Mouse (Mus musculus): ENCODE data around the gene Olfr94. TPM values are rescaled to one million over a fixed set of nuclear protein-coding genes. Genes with fewer than 3 reads are reported as not detected.
"Not testable (repeated sequence)": the region's sequence is repeated elsewhere in the genome, so short reads cannot be mapped to it uniquely, and the experiment has no call there.

Gene Olfr94
- not detected in 2 replicates for polyA plus RNA-seq (2015; fragmentation: Nextera tagmentation; extraction: Ambion mirVana)

DNA sequence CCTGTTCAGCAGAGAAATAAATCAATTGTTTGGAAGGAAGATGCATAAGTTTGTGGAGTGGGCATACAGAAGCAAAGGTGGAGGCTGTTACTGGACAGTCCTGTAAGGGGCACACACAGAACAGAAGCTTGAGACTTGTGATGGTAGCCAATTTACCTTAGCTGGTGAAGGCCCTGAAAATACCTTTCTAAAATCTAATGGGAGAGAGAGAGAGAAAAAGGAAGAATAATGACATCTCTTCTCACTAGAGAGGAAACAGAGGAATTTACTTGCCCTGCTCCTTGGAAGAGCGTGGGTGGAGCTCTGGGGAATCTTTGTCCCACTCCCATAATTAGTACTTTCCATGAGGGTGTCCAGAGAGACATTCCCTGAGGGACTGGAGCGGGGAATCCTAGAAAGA, at the start of gene Olfr94:
TSS of gene Olfr94 (minus strand) at position 101 of the 400 bp plus-strand sequence.
- H3K4me1 ChIP-seq (replicated peaks; ENCODE audit: control insufficient read depth, insufficient read depth, low read length), result 0 out of 2 replicates have a peak, but pooled peaks cover 2% of the 10 kb centered on the region
- H3K36me3 ChIP-seq (ENCODE audit: control insufficient read depth, insufficient read depth, low read length), result no peaks in the 10 kb centered on the region
- no peak within 1 kb of the TSS for H3K27ac ChIP-seq (ENCODE audit: low read length)
- no peak within 1 kb of the TSS for H3K9ac ChIP-seq (ENCODE audit: low read length)
- no peak for ATAC-seq (ENCODE audit: low read depth)
- H3K9me3 ChIP-seq (ENCODE audit: control insufficient read depth, low read length), result no peaks in the 10 kb centered on the region
- H3K4me2 ChIP-seq (ENCODE audit: low read depth, low read length), result no peak within 1 kb of the TSS
- H3K27me3 ChIP-seq (ENCODE audit: control insufficient read depth, insufficient read depth, low read depth, low read length), result peaks cover 26% of the 10 kb centered on the region
- 73% methylated on average over 2 of the region's 2 CpGs for WGBS
- no peak within 1 kb of the TSS for H3K4me3 ChIP-seq (ENCODE audit: low read length)

DNA sequence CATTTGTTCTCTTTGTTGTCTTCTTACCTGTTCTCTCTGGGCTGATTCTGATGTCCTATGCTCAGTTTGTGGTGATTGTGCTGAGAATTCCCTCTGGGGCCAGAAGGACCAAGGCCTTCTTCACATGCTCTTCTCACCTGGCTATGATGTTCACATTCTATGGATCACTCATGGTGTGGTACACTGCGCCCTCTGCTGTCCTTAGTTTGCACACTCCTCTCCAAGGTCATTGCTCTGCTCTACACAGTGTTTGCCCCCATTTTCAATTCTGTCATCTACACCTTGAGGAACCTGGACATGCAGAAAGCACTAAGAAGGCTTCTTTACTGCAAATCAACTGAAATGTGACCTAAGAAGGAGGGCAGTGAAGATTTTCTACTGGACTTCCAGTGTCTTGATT, 49.8 kb upstream of the Olfr94 start:
- WGBS, result 0% methylated on average over 1 of the region's 1 CpGs
- H3K9ac ChIP-seq (ENCODE audit: low read length), result no peak overlapping the region
- ATAC-seq (ENCODE audit: low read depth), result no peak
- no peaks in the 10 kb centered on the region for H3K9me3 ChIP-seq (ENCODE audit: control insufficient read depth, low read length)
- H3K36me3 ChIP-seq (ENCODE audit: control insufficient read depth, insufficient read depth, low read length), result no peaks in the 10 kb centered on the region
- no peak overlapping the region for H3K27ac ChIP-seq (ENCODE audit: low read length)
- no peaks in the 10 kb centered on the region for H3K4me1 ChIP-seq (replicated peaks; ENCODE audit: control insufficient read depth, insufficient read depth, low read length)
- no peaks in the 10 kb centered on the region for H3K27me3 ChIP-seq (ENCODE audit: control insufficient read depth, insufficient read depth, low read depth, low read length)
- no peak overlapping the region for H3K4me3 ChIP-seq (ENCODE audit: low read length)
- H3K4me2 ChIP-seq (ENCODE audit: low read depth, low read length), result no peak overlapping the region

DNA sequence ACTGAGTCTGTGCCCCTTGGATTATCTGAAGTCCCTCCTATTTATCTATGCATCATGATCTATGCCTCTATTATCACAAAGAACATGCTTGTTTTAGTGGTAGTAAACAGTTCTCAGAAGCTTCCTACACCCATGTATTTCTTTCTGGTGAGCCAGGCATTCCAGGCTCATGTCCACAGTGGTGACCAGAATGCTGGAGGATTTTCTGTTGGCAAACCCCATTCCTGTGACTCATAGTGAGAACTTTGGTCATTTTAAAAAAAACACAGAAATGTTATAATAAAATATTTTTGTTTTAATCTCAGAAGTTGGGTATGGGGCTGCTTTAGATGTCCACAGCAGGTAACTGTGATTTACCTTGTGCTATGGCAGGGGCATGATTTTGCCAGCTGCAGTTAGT, 48.7 kb upstream of the Olfr94 start:
- no peak for ATAC-seq (ENCODE audit: low read depth)
- Histone ChIP-seq H3K9me3 (ENCODE audit: control insufficient read depth, low read length) (no peaks in the 10 kb centered on the region), H3K4me2 (ENCODE audit: low read depth, low read length) (no peak overlapping the region), H3K4me1 (replicated peaks; ENCODE audit: control insufficient read depth, insufficient read depth, low read length) (no peaks in the 10 kb centered on the region), H3K27ac (ENCODE audit: low read length) (no peak overlapping the region), H3K9ac (ENCODE audit: low read length) (no peak overlapping the region), H3K27me3 (ENCODE audit: control insufficient read depth, insufficient read depth, low read depth, low read length) (no peaks in the 10 kb centered on the region), H3K36me3 (ENCODE audit: control insufficient read depth, insufficient read depth, low read length) (no peaks in the 10 kb centered on the region), H3K4me3 (ENCODE audit: low read length) (no peak overlapping the region)

DNA sequence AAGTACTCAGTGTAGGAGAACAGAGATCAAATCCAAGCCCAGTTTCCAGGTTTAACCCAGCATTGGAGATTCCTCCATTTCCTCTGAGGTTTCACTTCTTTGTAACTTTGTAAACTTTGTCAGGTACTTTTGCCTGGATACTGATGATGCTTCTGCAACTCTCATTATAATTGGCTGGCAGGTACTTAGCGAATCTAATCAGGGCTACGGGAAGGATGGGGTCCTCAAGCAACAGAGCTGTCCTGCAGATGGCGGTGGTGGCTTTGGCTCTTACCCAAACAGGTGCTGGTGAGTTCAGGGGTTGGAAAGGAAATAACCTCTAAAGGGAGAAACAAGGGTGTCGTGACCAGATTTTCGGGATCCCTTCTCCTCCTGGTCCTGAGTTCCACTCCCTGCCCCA, 45.9 kb upstream of the Olfr94 start:
- Histone ChIP-seq H3K27me3 (ENCODE audit: control insufficient read depth, insufficient read depth, low read depth, low read length) (no peaks in the 10 kb centered on the region), H3K4me1 (replicated peaks; ENCODE audit: control insufficient read depth, insufficient read depth, low read length) (no peaks in the 10 kb centered on the region), H3K4me3 (ENCODE audit: low read length) (no peak overlapping the region), H3K27ac (ENCODE audit: low read length) (no peak overlapping the region), H3K9me3 (ENCODE audit: control insufficient read depth, low read length) (no peaks in the 10 kb centered on the region), H3K9ac (ENCODE audit: low read length) (no peak overlapping the region), H3K4me2 (ENCODE audit: low read depth, low read length) (no peak overlapping the region), H3K36me3 (ENCODE audit: control insufficient read depth, insufficient read depth, low read length) (no peaks in the 10 kb centered on the region)
- no peak for ATAC-seq (ENCODE audit: low read depth)
- WGBS, result 21% methylated on average over 5 of the region's 5 CpGs

DNA sequence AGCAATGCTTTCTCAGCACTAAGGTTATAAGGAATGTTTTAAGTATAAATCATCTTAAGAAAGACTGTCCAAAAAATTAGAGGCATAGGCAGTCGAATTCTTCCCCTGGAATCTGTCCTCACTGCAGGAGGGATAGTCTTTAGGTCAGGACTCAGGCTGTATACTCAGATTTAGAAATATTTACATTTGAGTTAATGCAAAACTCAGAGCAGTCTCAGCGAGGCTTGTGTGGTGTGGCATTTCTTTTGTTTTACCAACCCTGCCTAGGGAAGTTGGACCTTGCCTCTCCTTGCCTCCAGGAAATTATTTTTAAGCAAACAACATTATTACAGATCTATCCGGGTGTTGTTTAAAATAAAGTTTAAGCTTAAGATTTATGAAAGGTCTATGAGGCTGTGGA, 41.4 kb upstream of the Olfr94 start:
- H3K9me3 ChIP-seq (ENCODE audit: control insufficient read depth, low read length), result no peaks in the 10 kb centered on the region
- H3K27ac ChIP-seq (ENCODE audit: low read length), result no peak overlapping the region
- H3K4me2 ChIP-seq (ENCODE audit: low read depth, low read length), result no peak overlapping the region
- H3K27me3 ChIP-seq (ENCODE audit: control insufficient read depth, insufficient read depth, low read depth, low read length), result no peaks in the 10 kb centered on the region
- ATAC-seq (ENCODE audit: low read depth), result no peak
- no peak overlapping the region for H3K4me3 ChIP-seq (ENCODE audit: low read length)
- WGBS, result 21% methylated on average over 3 of the region's 3 CpGs
- no peaks in the 10 kb centered on the region for H3K4me1 ChIP-seq (replicated peaks; ENCODE audit: control insufficient read depth, insufficient read depth, low read length)
- no peak overlapping the region for H3K9ac ChIP-seq (ENCODE audit: low read length)
- no peaks in the 10 kb centered on the region for H3K36me3 ChIP-seq (ENCODE audit: control insufficient read depth, insufficient read depth, low read length)

DNA sequence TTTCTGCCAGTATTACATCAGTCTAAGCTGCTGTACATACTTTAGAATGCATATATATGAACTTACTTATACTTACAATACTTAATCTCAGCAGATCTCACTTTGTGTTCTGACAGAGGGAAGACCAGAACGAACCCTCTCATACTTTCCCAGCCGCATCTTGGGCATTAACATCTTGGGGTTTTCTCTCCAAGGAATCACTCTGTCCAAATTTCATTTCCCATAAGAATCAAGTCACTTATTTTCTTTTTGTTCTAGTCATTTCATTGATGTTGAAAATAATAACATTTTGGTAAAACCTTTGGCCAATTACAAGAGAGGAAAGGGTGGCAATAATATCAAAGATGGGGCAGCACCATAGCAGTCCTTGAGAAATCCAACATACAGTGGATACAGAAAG, 36.4 kb upstream of the Olfr94 start, which contains the start of gene Olfr97:
TSS of gene Olfr97 (minus strand) at position 101 of the 400 bp plus-strand sequence.
- H3K4me3 ChIP-seq (ENCODE audit: low read length); H3K36me3 ChIP-seq (ENCODE audit: control insufficient read depth, insufficient read depth, low read length); H3K9ac ChIP-seq (ENCODE audit: low read length); H3K27ac ChIP-seq (ENCODE audit: low read length); H3K27me3 ChIP-seq (ENCODE audit: control insufficient read depth, insufficient read depth, low read depth, low read length); H3K9me3 ChIP-seq (ENCODE audit: control insufficient read depth, low read length); H3K4me1 ChIP-seq (replicated peaks; ENCODE audit: control insufficient read depth, insufficient read depth, low read length); ATAC-seq (ENCODE audit: low read depth); H3K4me2 ChIP-seq (ENCODE audit: low read depth, low read length): not testable (repeated sequence)
- 77% methylated on average over 2 of the region's 2 CpGs for WGBS

DNA sequence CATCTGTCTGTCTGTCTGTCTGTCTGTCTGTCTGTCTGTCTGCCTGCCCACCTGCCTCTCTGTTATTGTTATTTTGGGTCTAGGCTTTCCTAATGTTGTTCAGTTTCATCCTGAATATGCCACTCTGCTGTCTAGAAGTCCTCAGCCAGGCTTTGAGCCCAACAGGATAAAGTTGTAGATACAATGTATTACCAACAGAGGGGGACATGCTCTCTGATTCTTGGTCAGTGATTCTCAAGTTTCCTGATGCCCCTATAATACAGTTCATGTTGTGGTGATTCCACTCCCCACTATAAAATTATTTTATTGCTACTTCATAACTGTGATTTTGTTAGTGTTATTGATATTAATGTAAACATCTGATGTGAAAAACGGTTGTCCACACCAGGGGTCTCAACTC, 21.1 kb upstream of the Olfr94 start:
- H3K4me2 ChIP-seq (ENCODE audit: low read depth, low read length), result no peak overlapping the region
- H3K4me3 ChIP-seq (ENCODE audit: low read length), result no peak overlapping the region
- H3K27ac ChIP-seq (ENCODE audit: low read length), result no peak overlapping the region
- no peaks in the 10 kb centered on the region for H3K9me3 ChIP-seq (ENCODE audit: control insufficient read depth, low read length)
- H3K4me1 ChIP-seq (replicated peaks; ENCODE audit: control insufficient read depth, insufficient read depth, low read length), result no peaks in the 10 kb centered on the region
- H3K9ac ChIP-seq (ENCODE audit: low read length), result no peak overlapping the region
- ATAC-seq (ENCODE audit: low read depth), result no peak
- no peaks in the 10 kb centered on the region for H3K27me3 ChIP-seq (ENCODE audit: control insufficient read depth, insufficient read depth, low read depth, low read length)
- WGBS, result 16% methylated on average over 1 of the region's 1 CpGs
- no peaks in the 10 kb centered on the region for H3K36me3 ChIP-seq (ENCODE audit: control insufficient read depth, insufficient read depth, low read length)

DNA sequence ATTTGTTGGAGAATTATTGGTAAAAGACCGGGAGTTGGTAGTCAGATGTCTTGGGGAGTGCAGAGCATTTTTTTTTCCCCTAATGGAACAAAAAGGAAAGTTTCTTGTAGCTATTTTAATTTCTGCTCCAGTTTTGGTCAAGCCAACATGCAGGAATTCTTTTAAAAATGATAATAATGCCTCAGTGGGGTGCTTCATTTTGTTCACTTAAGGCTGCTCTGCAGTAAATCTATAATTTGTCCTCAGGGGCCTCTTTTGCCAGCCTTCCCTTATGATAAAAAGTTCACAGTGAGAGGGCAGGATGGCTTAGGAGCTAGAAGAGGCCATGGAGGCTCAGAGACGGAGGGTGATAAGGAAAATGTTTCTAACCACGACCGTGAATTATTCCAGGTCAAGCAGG, 19.1 kb upstream of the Olfr94 start, which contains the start of gene Olfr96:
TSS of gene Olfr96 (plus strand) at position 301 of the 400 bp plus-strand sequence.
- 45% methylated on average over 4 of the region's 4 CpGs for WGBS
- H3K9me3 ChIP-seq (ENCODE audit: control insufficient read depth, low read length), result no peaks in the 10 kb centered on the region
- H3K4me3 ChIP-seq (ENCODE audit: low read length), result no peak within 1 kb of the TSS
- H3K27ac ChIP-seq (ENCODE audit: low read length), result no peak within 1 kb of the TSS
- H3K9ac ChIP-seq (ENCODE audit: low read length), result no peak within 1 kb of the TSS
- no peaks in the 10 kb centered on the region for H3K27me3 ChIP-seq (ENCODE audit: control insufficient read depth, insufficient read depth, low read depth, low read length)
- no peaks in the 10 kb centered on the region for H3K4me1 ChIP-seq (replicated peaks; ENCODE audit: control insufficient read depth, insufficient read depth, low read length)
- H3K4me2 ChIP-seq (ENCODE audit: low read depth, low read length), result no peak within 1 kb of the TSS
- H3K36me3 ChIP-seq (ENCODE audit: control insufficient read depth, insufficient read depth, low read length), result no peaks in the 10 kb centered on the region
- ATAC-seq (ENCODE audit: low read depth), result no peak

DNA sequence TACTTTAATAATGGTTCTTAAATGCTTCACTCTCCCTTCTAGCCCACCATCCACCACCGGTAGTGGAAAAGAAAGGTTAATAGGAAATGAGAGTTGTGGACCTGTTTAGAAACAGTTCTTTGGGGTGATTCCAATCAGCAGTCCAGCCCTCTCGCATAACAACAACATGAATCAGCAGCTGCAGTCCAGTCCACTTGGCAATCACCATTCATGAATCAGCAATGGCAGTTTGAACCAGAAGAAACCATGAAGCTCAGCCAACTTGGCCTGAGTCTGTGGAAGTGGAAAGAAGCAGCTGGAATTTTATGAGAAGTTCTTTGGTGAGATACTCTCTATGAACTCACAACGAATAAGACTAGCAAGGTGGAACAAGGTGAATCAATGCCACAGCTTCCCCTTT, 17.7 kb upstream of the Olfr94 start:
- Histone ChIP-seq H3K9me3 (ENCODE audit: control insufficient read depth, low read length) (no peaks in the 10 kb centered on the region), H3K9ac (ENCODE audit: low read length) (no peak overlapping the region), H3K4me1 (replicated peaks; ENCODE audit: control insufficient read depth, insufficient read depth, low read length) (no peaks in the 10 kb centered on the region), H3K27ac (ENCODE audit: low read length) (no peak overlapping the region), H3K4me2 (ENCODE audit: low read depth, low read length) (no peak overlapping the region), H3K27me3 (ENCODE audit: control insufficient read depth, insufficient read depth, low read depth, low read length) (no peaks in the 10 kb centered on the region), H3K36me3 (ENCODE audit: control insufficient read depth, insufficient read depth, low read length) (no peaks in the 10 kb centered on the region), H3K4me3 (ENCODE audit: low read length) (no peak overlapping the region)
- no peak for ATAC-seq (ENCODE audit: low read depth)
- 72% methylated on average over 3 of the region's 3 CpGs for WGBS

DNA sequence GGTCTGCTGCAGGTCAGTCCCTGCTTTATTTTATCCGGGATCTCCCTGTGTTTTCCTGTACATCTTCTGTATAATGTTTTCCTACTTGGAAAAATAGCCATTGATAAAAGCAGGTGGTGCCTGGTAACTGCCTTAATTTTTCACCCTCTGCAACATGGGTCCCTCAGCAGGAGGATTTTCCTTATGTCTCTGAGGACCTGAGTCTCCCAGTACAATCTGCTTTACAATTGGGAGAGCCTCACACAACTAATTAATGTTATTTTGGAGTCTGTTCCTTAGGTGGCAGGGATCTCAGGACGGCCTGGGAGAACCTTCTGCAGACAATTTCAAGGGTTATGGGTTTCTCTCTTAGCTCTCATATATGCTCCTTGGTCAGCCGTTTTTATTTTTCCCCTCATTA, 12.2 kb upstream of the Olfr94 start, which contains the start of gene Olfr95:
TSS of gene Olfr95 (minus strand) at position 101 of the 400 bp plus-strand sequence.
- peaks cover 14% of the 10 kb centered on the region for H3K27me3 ChIP-seq (ENCODE audit: control insufficient read depth, insufficient read depth, low read depth, low read length)
- no peaks in the 10 kb centered on the region for H3K36me3 ChIP-seq (ENCODE audit: control insufficient read depth, insufficient read depth, low read length)
- no peaks in the 10 kb centered on the region for H3K4me1 ChIP-seq (replicated peaks; ENCODE audit: control insufficient read depth, insufficient read depth, low read length)
- ATAC-seq (ENCODE audit: low read depth), result no peak
- H3K4me3 ChIP-seq (ENCODE audit: low read length), result no peak within 1 kb of the TSS
- H3K27ac ChIP-seq (ENCODE audit: low read length), result no peak within 1 kb of the TSS
- H3K9me3 ChIP-seq (ENCODE audit: control insufficient read depth, low read length), result no peaks in the 10 kb centered on the region
- no peak within 1 kb of the TSS for H3K9ac ChIP-seq (ENCODE audit: low read length)
- 57% methylated on average over 3 of the region's 3 CpGs for WGBS
- no peak within 1 kb of the TSS for H3K4me2 ChIP-seq (ENCODE audit: low read depth, low read length)
